Mouse (Mus musculus) adipocyte (in vitro differentiated cells): Measurements from ENCODE around the gene Olfr945.

Experiments
- DNase-seq: peaks from one replicate; pipeline ENCODE4 v3.0.0-alpha.2; 2016; ENCODE audit warnings: low spot score

Olfr945 gene

GRCm38 (mm10) chr9:39276718-39277117 lies at the start of gene Olfr945:
Gene Olfr945 (minus strand): TSS chr9:39276818.
- no peak for DNase-seq

GRCm38 (mm10) chr9:39325945-39326344 lies 49.3 kb upstream of the Olfr945 start, which contains the start of gene Olfr948:
Gene Olfr948 (minus strand): TSS chr9:39326045.
- DNase-seq, result no peak

DNA sequence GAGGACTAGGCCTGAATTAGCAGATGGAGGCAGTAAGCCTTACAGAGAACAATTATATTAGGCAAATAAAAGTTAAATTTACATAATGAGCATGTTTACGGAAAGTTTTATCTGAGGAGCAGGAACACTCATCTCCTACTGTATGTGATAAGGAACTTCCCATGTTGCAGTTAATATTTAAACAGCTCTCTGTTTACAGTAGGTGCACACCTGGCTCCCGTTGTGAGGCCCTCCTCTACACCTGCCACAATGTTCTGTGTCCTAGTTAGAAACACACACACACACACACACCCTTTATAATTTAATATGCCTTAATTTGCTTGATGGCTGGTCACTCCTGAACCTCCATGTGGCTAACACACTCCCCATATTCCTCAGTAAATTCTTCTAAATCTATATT lies 10.5 kb upstream of the Olfr945 start:
- DNase-seq, result no peak

GRCm38 (mm10) chr9:39249894-39250293 lies 26.7 kb downstream of the Olfr945 start, which contains the start of gene Olfr1537:
Gene Olfr1537 (minus strand): TSS chr9:39249994.
- DNase-seq, result no peak
